Mouse (Mus musculus): ENCODE measurements around the gene Cmc1. TPM values are rescaled to one million over a fixed set of nuclear protein-coding genes. Genes with fewer than 3 reads are reported as not detected.

The Cmc1 gene
- 4.7 and 5.6 TPM in 2 replicates for polyA plus RNA-seq (2012; rRNA removed)

GRCm38 (mm10) chr9:118149407-118150402 lies at the start of gene Cmc1:
Gene Cmc1, minus strand, starts transcription at chr9:118150177.

GRCm38 (mm10) chr9:118040218-118041021 lies 109.6 kb downstream of the Cmc1 start, which contains the start of gene Azi2:
Gene Azi2, plus strand, starts transcription at chr9:118040499.

Other genes with a start within 250 kb of the Cmc1 start
- 17.8 and 20.3 TPM in 2 replicates for gene Azi2, start 109.7 kb downstream of the Cmc1 start, polyA plus RNA-seq (2012; rRNA removed)